Mouse (Mus musculus) midbrain, embryonic 12.5 days (tissue): Measurements from ENCODE around the gene Tpst1. TPM values are rescaled to one million over a fixed set of nuclear protein-coding genes. Genes with fewer than 3 reads are reported as not detected.

Experiments
- ATAC-seq: fragments of 200-750 bp; cut with Nextera tagmentation; 2 replicates; pipeline ENCODE4 v1.8.0; 2017; ENCODE audit warnings: low read depth, moderate TSS enrichment, moderate library complexity; ENCODE audit not compliant: low FRiP score
- H3K27ac ChIP-seq: fragments of 300-500 bp; sonication (generic); replicated peaks from 2 replicates; pipeline ENCODE4 v1.5.1; 2016; ENCODE audit warnings: mild to moderate bottlenecking
- H3K27me3 ChIP-seq: fragments of 300-500 bp; sonication (generic); 2 replicates; pipeline ENCODE4 v1.6.1; 2016; ENCODE audit warnings: mild to moderate bottlenecking
- H3K36me3 ChIP-seq: fragments of 300-500 bp; sonication (generic); 2 replicates; pipeline ENCODE4 v1.6.1; 2016
- H3K4me1 ChIP-seq: fragments of 300-500 bp; sonication (generic); 2 replicates; pipeline ENCODE4 v1.6.1; 2016
- H3K4me2 ChIP-seq: fragments of 300-500 bp; sonication (generic); replicated peaks from 2 replicates; pipeline ENCODE4 v1.6.1; 2016; ENCODE audit warnings: mild to moderate bottlenecking, moderate library complexity
- H3K4me3 ChIP-seq: fragments of 300-500 bp; sonication (generic); 2 replicates; pipeline ENCODE4 v1.5.1; 2016; ENCODE audit warnings: mild to moderate bottlenecking
- H3K9ac ChIP-seq: fragments of 300-500 bp; sonication (generic); replicated peaks from 2 replicates; pipeline ENCODE4 v1.6.1; 2016; ENCODE audit warnings: mild to moderate bottlenecking, moderate library complexity
- H3K9me3 ChIP-seq: fragments of 300-500 bp; sonication (generic); 2 replicates; pipeline ENCODE4 v1.6.1; 2016; ENCODE audit warnings: mild to moderate bottlenecking
- WGBS: fragments of 180-500 bp; shearing (Covaris S2); methylation state at CpG from one replicate; pipeline ENCODE4 v1.1.7; 2016; 5-methylcytosine and 5-hydroxymethylcytosine counted together
- polyA plus RNA-seq: library from polyadenylated mRNA; unstranded; fragments of >200 nt; fragmentation: Nextera tagmentation; extraction: Ambion mirVana; gene quantifications from 2 replicates; pipeline ENCODE4 v1.2.1, GENCODE M21; 2016

The Tpst1 gene
- polyA plus RNA-seq, 1 experiment from 2014 or later, result 65.9 TPM

- no peaks in the 10 kb centered on the region for H3K4me1 ChIP-seq
- H3K4me3 ChIP-seq, result no peak overlapping the region
- 95% methylated on average over 5 of the region's 5 CpGs for WGBS
- H3K9ac ChIP-seq, result no peak overlapping the region
- no peak overlapping the region for H3K4me2 ChIP-seq
- H3K27me3 ChIP-seq, result no peaks in the 10 kb centered on the region
- H3K36me3 ChIP-seq, result peaks cover 6% of the 10 kb centered on the region; the same call in 1 of the 2 replicates
- no peaks in the 10 kb centered on the region for H3K9me3 ChIP-seq
- no peak overlapping the region for H3K27ac ChIP-seq
- ATAC-seq, result no peak
Measured at GRCm38 (mm10) chr5:130129524-130129793, 56.3 kb downstream of the Tpst1 start.

- H3K27me3 ChIP-seq, result no peaks in the 10 kb centered on the region
- H3K4me1 ChIP-seq, result no peaks in the 10 kb centered on the region
- no peaks in the 10 kb centered on the region for H3K9me3 ChIP-seq
- ATAC-seq, result no peak
- H3K4me3 ChIP-seq, result no peak overlapping the region
- H3K4me2 ChIP-seq, result no peak overlapping the region
- H3K9ac ChIP-seq, result no peak overlapping the region
- H3K27ac ChIP-seq, result no peak overlapping the region
- WGBS, result 94% methylated on average over 13 of the region's 13 CpGs
- H3K36me3 ChIP-seq, result peaks cover 6% of the 10 kb centered on the region
Measured at GRCm38 (mm10) chr5:130136597-130136996, 63.5 kb downstream of the Tpst1 start.

GRCm38 (mm10) chr5:130139393-130139792, 66.3 kb downstream of the Tpst1 start:
- no peak overlapping the region for H3K27ac ChIP-seq
- H3K27me3 ChIP-seq, result no peaks in the 10 kb centered on the region
- no peak for ATAC-seq
- 35% methylated on average over 8 of the region's 8 CpGs for WGBS
- H3K4me3 ChIP-seq, result no peak overlapping the region
- H3K4me2 ChIP-seq, result no peak overlapping the region
- no peak overlapping the region for H3K9ac ChIP-seq
- H3K4me1 ChIP-seq, result 0 out of 2 replicates have a peak, but pooled peaks cover 9% of the 10 kb centered on the region
- peaks cover 6% of the 10 kb centered on the region for H3K36me3 ChIP-seq
- H3K9me3 ChIP-seq, result no peaks in the 10 kb centered on the region

GRCm38 (mm10) chr5:130141138-130141537, 68.0 kb downstream of the Tpst1 start:
- H3K36me3 ChIP-seq, result no peaks in the 10 kb centered on the region; the same call in 1 of the 2 replicates
- H3K27me3 ChIP-seq, result no peaks in the 10 kb centered on the region
- ATAC-seq, result no peak
- H3K27ac ChIP-seq, result no peak overlapping the region
- no peak overlapping the region for H3K4me3 ChIP-seq
- 0 out of 2 replicates have a peak, but pooled peaks cover 19% of the 10 kb centered on the region for H3K4me1 ChIP-seq
- no peak overlapping the region for H3K4me2 ChIP-seq
- 82% methylated on average over 5 of the region's 5 CpGs for WGBS
- H3K9me3 ChIP-seq, result no peaks in the 10 kb centered on the region
- H3K9ac ChIP-seq, result no peak overlapping the region

GRCm38 (mm10) chr5:130142041-130142440, 68.9 kb downstream of the Tpst1 start:
- Histone ChIP-seq H3K27me3 (no peaks in the 10 kb centered on the region), H3K4me3 (no peak overlapping the region), H3K9me3 (no peaks in the 10 kb centered on the region), H3K36me3 (no peaks in the 10 kb centered on the region), H3K4me2 (no peak overlapping the region), H3K27ac (no peak overlapping the region), H3K9ac (no peak overlapping the region; the same call in 1 of the 2 replicates), H3K4me1 (0 out of 2 replicates have a peak, but pooled peaks cover 19% of the 10 kb centered on the region)
- ATAC-seq, result no peak
- 68% methylated on average over 4 of the region's 4 CpGs for WGBS

- no peaks in the 10 kb centered on the region for H3K27me3 ChIP-seq
- 0 out of 2 replicates have a peak, but pooled peaks cover 3% of the 10 kb centered on the region for H3K36me3 ChIP-seq
- no peak overlapping the region for H3K27ac ChIP-seq
- 90% methylated on average over 7 of the region's 7 CpGs for WGBS
- no peak overlapping the region for H3K4me3 ChIP-seq
- H3K4me2 ChIP-seq, result no peak overlapping the region
- H3K9ac ChIP-seq, result no peak overlapping the region
- H3K9me3 ChIP-seq, result no peaks in the 10 kb centered on the region
- no peak for ATAC-seq
- H3K4me1 ChIP-seq, result 0 out of 2 replicates have a peak, but pooled peaks cover 19% of the 10 kb centered on the region
Measured at GRCm38 (mm10) chr5:130143101-130143500, 70.0 kb downstream of the Tpst1 start.

- H3K4me2 ChIP-seq, result peak overlapping the region; percentile 83
- peak overlapping the region; percentile 63 for H3K4me3 ChIP-seq
- 2% methylated on average over 20 of the region's 20 CpGs for WGBS
- H3K4me1 ChIP-seq, result 0 out of 2 replicates have a peak, but pooled peaks cover 19% of the 10 kb centered on the region
- H3K27me3 ChIP-seq, result no peaks in the 10 kb centered on the region
- ATAC-seq, result peak; percentile 39
- H3K36me3 ChIP-seq, result 0 out of 2 replicates have a peak, but pooled peaks cover 3% of the 10 kb centered on the region
- H3K9me3 ChIP-seq, result no peaks in the 10 kb centered on the region
- peak overlapping the region; percentile 29; the same call in 1 of the 2 replicates for H3K9ac ChIP-seq
- peak overlapping the region; percentile 83 for H3K27ac ChIP-seq
Measured at GRCm38 (mm10) chr5:130143977-130144333, 70.8 kb downstream of the Tpst1 start.

- H3K9me3 ChIP-seq, result no peaks in the 10 kb centered on the region
- peak within 1 kb of the TSS; percentile 63 for H3K4me3 ChIP-seq
- 0 out of 2 replicates have a peak, but pooled peaks cover 3% of the 10 kb centered on the region for H3K36me3 ChIP-seq
- peak; percentile 97 for ATAC-seq
- 0 out of 2 replicates have a peak, but pooled peaks cover 19% of the 10 kb centered on the region for H3K4me1 ChIP-seq
- under 1% methylated on average over 66 of the region's 66 CpGs for WGBS
- peak within 1 kb of the TSS; percentile 83 for H3K27ac ChIP-seq
- H3K27me3 ChIP-seq, result no peaks in the 10 kb centered on the region
- peak within 1 kb of the TSS; percentile 83 for H3K4me2 ChIP-seq
- H3K9ac ChIP-seq, result peak within 1 kb of the TSS; percentile 77
Measured at GRCm38 (mm10) chr5:130144334-130145312, 71.5 kb downstream of the Tpst1 start, which contains the start of gene Kctd7. Kctd7 (plus strand) TSS chr5:130144861.

- H3K9ac ChIP-seq, result no peak overlapping the region
- H3K9me3 ChIP-seq, result no peaks in the 10 kb centered on the region
- WGBS, result 92% methylated on average over 8 of the region's 8 CpGs
- no peaks in the 10 kb centered on the region for H3K27me3 ChIP-seq
- no peak overlapping the region for H3K4me3 ChIP-seq
- 0 out of 2 replicates have a peak, but pooled peaks cover 19% of the 10 kb centered on the region for H3K4me1 ChIP-seq
- no peak overlapping the region for H3K27ac ChIP-seq
- no peak overlapping the region; the same call in 1 of the 2 replicates for H3K4me2 ChIP-seq
- ATAC-seq, result no peak
- H3K36me3 ChIP-seq, result 0 out of 2 replicates have a peak, but pooled peaks cover 3% of the 10 kb centered on the region
Measured at GRCm38 (mm10) chr5:130145961-130146360, 72.8 kb downstream of the Tpst1 start.

- no peaks in the 10 kb centered on the region for H3K27me3 ChIP-seq
- H3K9ac ChIP-seq, result no peak overlapping the region
- 0 out of 2 replicates have a peak, but pooled peaks cover 11% of the 10 kb centered on the region for H3K4me1 ChIP-seq
- WGBS, result 83% methylated on average over 7 of the region's 7 CpGs
- no peak overlapping the region for H3K4me3 ChIP-seq
- no peak overlapping the region for H3K27ac ChIP-seq
- H3K36me3 ChIP-seq, result peaks cover 23% of the 10 kb centered on the region
- no peak for ATAC-seq
- H3K4me2 ChIP-seq, result no peak overlapping the region
- H3K9me3 ChIP-seq, result no peaks in the 10 kb centered on the region
Measured at GRCm38 (mm10) chr5:130149726-130150310, 76.7 kb downstream of the Tpst1 start.

- Histone ChIP-seq H3K36me3 (peaks cover 20% of the 10 kb centered on the region), H3K4me2 (no peak overlapping the region), H3K9ac (no peak overlapping the region), H3K27me3 (no peaks in the 10 kb centered on the region), H3K4me1 (no peaks in the 10 kb centered on the region), H3K9me3 (no peaks in the 10 kb centered on the region), H3K4me3 (no peak overlapping the region), H3K27ac (no peak overlapping the region)
- 86% methylated on average over 2 of the region's 2 CpGs for WGBS
- no peak for ATAC-seq
Measured at GRCm38 (mm10) chr5:130154286-130154685, 81.2 kb downstream of the Tpst1 start.

- Histone ChIP-seq H3K9me3 (no peaks in the 10 kb centered on the region), H3K9ac (no peak overlapping the region), H3K4me2 (no peak overlapping the region), H3K27ac (no peak overlapping the region), H3K4me3 (no peak overlapping the region), H3K4me1 (no peaks in the 10 kb centered on the region), H3K27me3 (no peaks in the 10 kb centered on the region), H3K36me3 (no peaks in the 10 kb centered on the region)
- 74% methylated on average over 4 of the region's 4 CpGs for whole genome bisulfite sequencing
- ATAC-seq, result no peak
Measured at GRCm38 (mm10) chr5:130158545-130158944, 85.4 kb downstream of the Tpst1 start.
